Mouse (Mus musculus): Measurements from ENCODE around the gene Cenpl. TPM values are rescaled to one million over a fixed set of nuclear protein-coding genes. Genes with fewer than 3 reads are reported as not detected.

The Cenpl gene
- polyA plus RNA-seq, 1 experiment from 2014 or later: 35.9 TPM

DNA sequence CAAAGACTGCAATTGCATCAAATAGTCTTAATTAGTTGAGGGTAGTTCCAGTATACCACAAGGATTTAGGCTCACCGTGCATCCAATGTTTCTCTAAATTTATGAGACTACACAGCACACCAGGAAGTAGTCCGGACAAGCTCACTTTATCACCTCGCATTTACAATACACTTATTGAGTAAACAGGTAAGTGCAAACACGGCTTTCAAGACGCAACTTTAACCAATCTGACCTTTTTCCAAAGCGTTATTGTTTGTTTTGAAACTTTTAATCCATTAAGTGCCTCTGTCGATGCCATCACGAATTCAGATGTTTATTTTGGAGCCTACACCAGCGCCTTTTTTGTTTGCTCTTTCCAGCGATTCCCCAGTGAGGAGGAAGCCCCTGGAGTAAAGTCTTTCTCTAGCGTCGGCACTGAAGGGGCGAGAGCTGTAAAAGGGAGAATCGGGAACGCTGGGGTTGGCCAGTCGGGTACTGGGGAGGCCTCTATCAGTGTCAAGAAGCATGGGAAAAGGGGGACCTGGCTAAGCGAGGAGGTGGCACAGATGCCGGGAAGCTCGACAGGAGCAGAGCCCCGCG lies 36.6 kb upstream of the Cenpl start:
- no peak for ATAC-seq (ENCODE audit: insufficient read depth)
- no peak for TF ChIP-seq CTCF (IDR thresholded peaks at IDR 0.05; ENCODE audit: low read depth)
- no peak for DNase-seq
- WGBS: under 1% methylated on average over 21 of the region's 21 CpGs
- Histone ChIP-seq H3K4me1 (ENCODE audit: insufficient read depth) (no peaks in the 10 kb centered on the region), H3K9me3 (ENCODE audit: low read depth, low read length) (no peaks in the 10 kb centered on the region), H3K9ac (peak overlapping the region; percentile 62), H3K27me3 (ENCODE audit: insufficient read depth, low read length) (no peaks in the 10 kb centered on the region), H3K4me3 (ENCODE audit: low read depth, low read length) (peak overlapping the region; percentile 81), H3K27ac (ENCODE audit: low read depth) (peak overlapping the region; percentile 89), H3K36me3 (ENCODE audit: insufficient read depth) (peaks cover 68% of the 10 kb centered on the region), H3K4me2 (peak overlapping the region; percentile 66)

DNA sequence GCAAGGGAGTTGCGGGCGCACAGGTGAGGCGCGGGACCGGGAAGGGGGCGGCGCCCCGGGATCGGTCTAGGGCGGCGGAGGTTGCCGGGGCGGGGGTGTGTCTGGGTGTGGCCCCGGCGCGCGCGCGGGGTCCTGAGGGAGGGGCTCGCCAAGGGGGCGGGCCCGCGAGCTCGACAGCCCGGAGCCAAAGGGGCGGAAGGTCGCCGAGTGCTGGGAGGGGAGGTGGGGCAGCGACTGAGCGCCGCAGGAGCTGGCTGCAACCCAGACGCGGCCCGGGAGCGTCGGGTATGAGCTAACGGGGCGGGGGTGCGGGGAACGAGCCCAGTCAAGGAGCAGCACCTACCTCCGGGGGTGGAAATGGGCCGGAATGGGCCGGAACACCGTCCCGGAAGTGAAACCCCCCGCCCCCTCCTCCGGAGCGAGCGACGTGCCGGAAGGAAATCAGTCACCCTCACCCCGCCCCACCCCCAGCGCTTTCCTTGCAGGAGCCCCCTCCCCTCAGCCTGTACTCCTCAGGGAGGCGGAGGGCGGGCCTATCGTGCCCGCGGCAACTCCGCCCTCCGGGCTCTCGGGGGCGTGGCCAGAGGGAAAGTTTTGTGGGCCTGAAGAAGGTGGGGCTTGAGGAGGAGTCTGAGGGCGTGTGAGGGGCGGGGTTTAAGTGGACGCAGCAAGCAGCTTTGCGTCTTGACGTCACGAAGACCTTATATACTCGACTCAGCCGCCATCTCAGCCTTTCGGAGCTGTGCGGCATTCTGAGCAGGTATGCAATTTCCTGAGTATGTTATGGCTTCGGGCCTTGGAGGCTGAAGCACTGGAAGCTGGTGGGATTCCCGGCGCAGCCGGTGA lies 35.9 kb upstream of the Cenpl start, which contains the start of gene Zbtb37:
Gene Zbtb37 (minus strand): TSS at position 415 of the 846 bp plus-strand sequence.
- Histone ChIP-seq H3K27me3 (ENCODE audit: insufficient read depth, low read length) (no peaks in the 10 kb centered on the region), H3K4me2 (peak within 1 kb of the TSS; percentile 85), H3K9ac (peak within 1 kb of the TSS; percentile 97), H3K27ac (ENCODE audit: low read depth) (peak within 1 kb of the TSS; percentile 97), H3K4me3 (ENCODE audit: low read depth, low read length) (peak within 1 kb of the TSS; percentile 81), H3K36me3 (ENCODE audit: insufficient read depth) (peaks cover 70% of the 10 kb centered on the region), H3K9me3 (ENCODE audit: low read depth, low read length) (no peaks in the 10 kb centered on the region), H3K4me1 (ENCODE audit: insufficient read depth) (no peaks in the 10 kb centered on the region)
- DNase-seq: peak; percentile 99
- no peak for TF ChIP-seq CTCF (IDR thresholded peaks at IDR 0.05; ENCODE audit: low read depth)
- WGBS: under 1% methylated on average over 72 of the region's 76 CpGs
- ATAC-seq (ENCODE audit: insufficient read depth): peak; percentile 83

DNA sequence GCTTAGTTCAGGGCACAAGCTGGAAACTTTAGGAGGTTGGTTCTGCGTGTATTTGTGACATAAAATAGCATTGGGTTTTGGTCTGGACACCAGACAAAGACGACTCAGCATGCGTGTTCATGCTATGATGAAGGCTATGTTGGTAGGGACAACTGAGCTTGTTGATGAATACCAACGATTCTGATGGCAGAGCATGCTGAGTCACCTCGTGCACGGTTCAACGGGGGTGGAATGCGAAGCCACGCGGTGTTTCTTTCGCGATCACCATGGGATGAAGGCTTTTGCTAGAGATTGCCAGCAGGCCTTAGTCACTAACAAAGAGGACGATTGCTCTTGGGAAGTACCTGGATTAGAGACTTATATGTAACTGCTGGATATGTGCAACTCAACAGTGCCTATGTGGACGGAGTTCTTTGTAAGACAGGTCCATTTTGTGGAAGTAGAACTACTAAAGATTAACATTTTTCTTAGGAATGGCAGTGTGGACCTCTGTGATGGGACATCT lies 35.2 kb upstream of the Cenpl start:
- WGBS: under 1% methylated on average over 14 of the region's 14 CpGs
- DNase-seq: peak; percentile 67
- Histone ChIP-seq H3K9ac (peak overlapping the region; percentile 97), H3K9me3 (ENCODE audit: low read depth, low read length) (no peaks in the 10 kb centered on the region), H3K27ac (ENCODE audit: low read depth) (peak overlapping the region; percentile 97), H3K4me2 (peak overlapping the region; percentile 85), H3K4me3 (ENCODE audit: low read depth, low read length) (peak overlapping the region; percentile 81), H3K36me3 (ENCODE audit: insufficient read depth) (peaks cover 66% of the 10 kb centered on the region), H3K27me3 (ENCODE audit: insufficient read depth, low read length) (no peaks in the 10 kb centered on the region), H3K4me1 (ENCODE audit: insufficient read depth) (no peaks in the 10 kb centered on the region)
- TF ChIP-seq CTCF (IDR thresholded peaks at IDR 0.05; ENCODE audit: low read depth): no peak
- ATAC-seq (ENCODE audit: insufficient read depth): peak; percentile 18

DNA sequence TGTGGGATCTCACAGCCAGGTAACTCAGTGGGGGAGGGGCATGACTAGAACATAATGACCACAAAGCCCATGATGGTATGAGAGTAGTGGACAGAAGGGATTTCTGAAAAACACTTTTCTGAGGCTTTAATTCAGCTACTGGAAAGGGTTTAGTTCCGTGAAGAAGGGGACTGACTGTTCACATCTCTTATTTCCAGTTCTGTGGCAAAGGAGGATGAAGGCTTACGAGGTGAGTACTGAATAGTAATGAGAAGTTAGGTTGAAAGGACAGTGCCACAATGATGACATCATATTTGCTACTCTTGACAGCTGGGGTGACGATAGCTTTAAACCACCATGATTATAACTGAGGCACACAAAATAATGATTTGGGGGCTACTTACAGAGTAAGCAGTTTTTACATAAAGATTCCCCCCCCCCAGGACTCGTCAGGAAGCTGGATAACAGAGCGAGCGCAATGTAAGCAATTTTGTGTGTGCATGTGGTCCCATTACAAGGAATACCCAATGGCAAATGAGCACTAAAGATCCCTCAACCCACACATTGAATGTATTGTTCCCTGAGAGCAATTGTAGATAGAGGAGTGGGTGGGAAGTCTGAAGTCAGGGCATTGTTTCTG lies 34.6 kb upstream of the Cenpl start:
- H3K4me3 ChIP-seq (ENCODE audit: low read depth, low read length): peak overlapping the region; percentile 81
- H3K27me3 ChIP-seq (ENCODE audit: insufficient read depth, low read length): no peaks in the 10 kb centered on the region
- H3K9me3 ChIP-seq (ENCODE audit: low read depth, low read length): no peaks in the 10 kb centered on the region
- no peak for ATAC-seq (ENCODE audit: insufficient read depth)
- H3K4me1 ChIP-seq (ENCODE audit: insufficient read depth): no peaks in the 10 kb centered on the region
- peaks cover 63% of the 10 kb centered on the region for H3K36me3 ChIP-seq (ENCODE audit: insufficient read depth)
- no peak for TF ChIP-seq CTCF (IDR thresholded peaks at IDR 0.05; ENCODE audit: low read depth)
- H3K27ac ChIP-seq (ENCODE audit: low read depth): peak overlapping the region; percentile 97
- H3K9ac ChIP-seq: peak overlapping the region; percentile 97
- DNase-seq: peak; percentile 59
- WGBS: under 1% methylated on average over 6 of the region's 6 CpGs
- H3K4me2 ChIP-seq: peak overlapping the region; percentile 85

DNA sequence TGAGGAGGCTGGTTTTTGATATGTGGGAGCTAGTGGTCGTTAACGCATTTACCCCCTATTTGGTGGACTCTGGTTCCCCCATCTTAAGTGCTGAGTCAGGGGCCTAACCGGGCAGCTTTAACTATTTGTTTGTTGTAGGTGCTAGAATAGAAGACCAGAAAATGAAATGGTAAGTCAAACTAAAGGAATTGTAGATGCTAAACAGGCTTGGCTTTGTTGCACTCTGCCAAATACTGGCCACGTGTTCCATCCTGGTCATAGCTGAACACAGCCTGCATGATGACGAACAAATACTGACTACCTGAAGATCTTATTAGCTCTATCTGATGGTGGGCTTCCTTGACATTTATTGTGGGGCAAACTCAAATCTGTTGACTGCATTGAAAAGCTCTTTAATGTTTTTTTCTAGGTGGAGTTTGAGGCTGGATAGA lies 34.1 kb upstream of the Cenpl start:
- peak overlapping the region; percentile 97 for H3K27ac ChIP-seq (ENCODE audit: low read depth)
- WGBS: under 1% methylated on average over 5 of the region's 5 CpGs
- no peaks in the 10 kb centered on the region for H3K4me1 ChIP-seq (ENCODE audit: insufficient read depth)
- H3K9ac ChIP-seq: peak overlapping the region; percentile 97
- ATAC-seq (ENCODE audit: insufficient read depth) (no peak), DNase-seq (peak; percentile 51)
- peak overlapping the region; percentile 85 for H3K4me2 ChIP-seq
- TF ChIP-seq CTCF (IDR thresholded peaks at IDR 0.05; ENCODE audit: low read depth): no peak
- H3K27me3 ChIP-seq (ENCODE audit: insufficient read depth, low read length): no peaks in the 10 kb centered on the region
- peaks cover 60% of the 10 kb centered on the region for H3K36me3 ChIP-seq (ENCODE audit: insufficient read depth)
- H3K4me3 ChIP-seq (ENCODE audit: low read depth, low read length): peak overlapping the region; percentile 81
- no peaks in the 10 kb centered on the region for H3K9me3 ChIP-seq (ENCODE audit: low read depth, low read length)

DNA sequence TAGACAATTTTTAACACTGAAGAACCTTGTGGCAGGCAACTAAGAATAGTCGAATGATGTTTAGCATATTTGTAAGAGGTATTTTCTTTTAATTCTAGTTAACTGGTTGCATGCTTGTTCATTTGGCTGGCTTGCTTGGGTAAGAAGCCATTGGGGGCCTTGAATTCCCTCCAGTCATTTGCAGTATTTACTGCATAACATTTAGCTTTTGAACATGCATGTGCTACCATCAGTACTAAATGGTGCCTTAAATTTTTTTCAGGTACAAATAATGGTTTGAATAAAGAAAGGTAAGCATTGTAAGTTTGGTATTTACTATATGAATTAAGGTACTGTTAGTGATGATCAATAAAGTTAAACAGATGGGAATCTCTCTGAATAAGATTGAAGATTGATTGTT lies 33.5 kb upstream of the Cenpl start:
- H3K4me2 ChIP-seq: peak overlapping the region; percentile 85
- no peak for TF ChIP-seq CTCF (IDR thresholded peaks at IDR 0.05; ENCODE audit: low read depth)
- H3K4me3 ChIP-seq (ENCODE audit: low read depth, low read length): peak overlapping the region; percentile 81
- no peaks in the 10 kb centered on the region for H3K27me3 ChIP-seq (ENCODE audit: insufficient read depth, low read length)
- H3K9me3 ChIP-seq (ENCODE audit: low read depth, low read length): no peaks in the 10 kb centered on the region
- H3K9ac ChIP-seq: peak overlapping the region; percentile 97
- 2% methylated on average over 1 of the region's 1 CpGs for WGBS
- H3K36me3 ChIP-seq (ENCODE audit: insufficient read depth): peaks cover 60% of the 10 kb centered on the region
- peak overlapping the region; percentile 97 for H3K27ac ChIP-seq (ENCODE audit: low read depth)
- ATAC-seq (ENCODE audit: insufficient read depth): no peak
- H3K4me1 ChIP-seq (ENCODE audit: insufficient read depth): no peaks in the 10 kb centered on the region
- no peak for DNase-seq

Data from lung, embryonic 14.5 days (tissue).